Mouse (Mus musculus) liver, embryonic 14.5 days (tissue): ENCODE measurements around the gene Fam184b. TPM values are rescaled to one million over a fixed set of nuclear protein-coding genes. Genes with fewer than 3 reads are reported as not detected.

Source experiments
- ATAC-seq: fragments of 200-750 bp; cut with Nextera tagmentation; 2 replicates; pipeline ENCODE4 v1.8.0; 2017; ENCODE audit warnings: moderate number of reproducible peaks, mild to moderate bottlenecking, moderate library complexity; ENCODE audit not compliant: insufficient read depth
- DNase-seq, 3 experiments: peaks; one replicate each; pipeline ENCODE4 v3.0.0-alpha.2; 2012 to 2013; ENCODE audit warnings: low read depth in 3 of 3, low spot score in 3 of 3
- H3K27ac ChIP-seq: fragments of 300-500 bp; sonication (generic); 2 replicates; pipeline ENCODE4 v1.5.1; 2014; ENCODE audit warnings: moderate library complexity, mild to moderate bottlenecking, control low read depth, inconsistent platforms
- H3K27me3 ChIP-seq: fragments of 300-500 bp; sonication (generic); 2 replicates; pipeline ENCODE4 v1.6.1; 2014; ENCODE audit warnings: mild to moderate bottlenecking, low read length, moderate library complexity; ENCODE audit not compliant: control insufficient read depth, insufficient read depth
- H3K36me3 ChIP-seq: fragments of 300-500 bp; sonication (generic); replicated peaks from 2 replicates; pipeline ENCODE4 v1.6.1; 2014; ENCODE audit warnings: low read depth; ENCODE audit not compliant: control insufficient read depth, insufficient read depth
- H3K4me1 ChIP-seq, 2 experiments: fragments of 200-500 bp in 1 of 2; fragments of 300-500 bp in 1 of 2; sonication (generic) in 1 of 2; replicated peaks; 2 replicates each; pipeline ENCODE4 v1.6.1; 2012 to 2014; ENCODE audit warnings: antibody characterized with exemption in 1 of 2, inconsistent platforms in 1 of 2, low read length in 1 of 2; ENCODE audit not compliant: control insufficient read depth in 2 of 2, insufficient read depth in 2 of 2
- H3K4me2 ChIP-seq: fragments of 300-500 bp; sonication (generic); 2 replicates; pipeline ENCODE4 v1.6.1; 2014; ENCODE audit warnings: low read depth, mild to moderate bottlenecking, control low read depth, moderate library complexity
- H3K4me3 ChIP-seq, 2 experiments: fragments of 200-500 bp in 1 of 2; fragments of 300-500 bp in 1 of 2; sonication (generic) in 1 of 2; 2 replicates each; pipeline ENCODE4 v1.5.1; 2012 to 2014; ENCODE audit warnings: low read depth in 2 of 2, low read length in 2 of 2, mild to moderate bottlenecking in 2 of 2, control low read depth in 1 of 2, inconsistent platforms in 1 of 2, moderate library complexity in 1 of 2; ENCODE audit not compliant: insufficient read depth in 1 of 2
- H3K9ac ChIP-seq: fragments of 300-500 bp; sonication (generic); replicated peaks from 2 replicates; pipeline ENCODE4 v1.6.1; 2014; ENCODE audit warnings: mild to moderate bottlenecking, control low read depth, moderate library complexity
- H3K9me3 ChIP-seq: fragments of 300-500 bp; sonication (generic); 2 replicates; pipeline ENCODE4 v1.6.1; 2016; ENCODE audit warnings: low read length, mixed read lengths; ENCODE audit not compliant: control insufficient read depth
- CTCF ChIP-seq: IDR thresholded peaks from 2 replicates; pipeline ENCODE4 v1.5.1; 2016; ENCODE audit warnings: antibody characterized with exemption, low read depth, control low read depth
- EP300 ChIP-seq: IDR thresholded peaks from 2 replicates; pipeline ENCODE4 v1.6.1; 2016; ENCODE audit warnings: antibody characterized with exemption, low read depth
- WGBS: fragments of 180-500 bp; shearing (Covaris S2); extraction: QIAGEN DNeasy Blood & Tissue Kit; methylation state at CpG from one replicate; pipeline ENCODE4 v1.1.7; 2014; ENCODE audit not compliant: insufficient replicate concordance; 5-methylcytosine and 5-hydroxymethylcytosine counted together
- polyA plus RNA-seq, 2 experiments: library from polyadenylated mRNA; depleted of rRNA in 1 of 2; stranded (reverse) in 1 of 2; unstranded in 1 of 2; fragments of >200 nt; fragmentation: Nextera tagmentation in 1 of 2; extraction: Ambion mirVana in 1 of 2; gene quantifications; 2 replicates each; pipeline versions ENCODE4 v1.2.1 to v1.2.3; 2012 to 2014

Gene Fam184b
- polyA plus RNA-seq, 2 experiments: 0.04 to 0.09 TPM

DNA sequence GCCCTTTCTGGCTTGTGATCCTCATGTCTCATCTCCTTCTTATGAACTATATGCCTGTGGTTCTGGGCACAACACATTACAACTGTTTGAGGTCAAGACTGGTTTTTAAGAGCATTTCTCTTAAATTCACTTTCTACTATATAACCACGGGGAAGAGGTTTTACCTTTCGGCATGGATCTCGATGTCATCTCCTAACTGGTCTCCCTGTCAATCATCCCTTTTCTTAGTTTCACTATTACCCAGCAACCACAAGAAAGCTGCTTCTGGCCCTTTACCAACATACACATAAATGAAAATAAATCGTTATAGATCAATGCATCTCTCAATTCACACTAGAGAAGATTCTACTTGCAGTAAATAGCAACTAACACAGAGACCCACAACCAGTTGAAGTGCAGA is 104.2 kb downstream of the Fam184b start:
- WGBS: 49% methylated on average over 4 of the region's 4 CpGs
- ATAC-seq: no peak

DNA sequence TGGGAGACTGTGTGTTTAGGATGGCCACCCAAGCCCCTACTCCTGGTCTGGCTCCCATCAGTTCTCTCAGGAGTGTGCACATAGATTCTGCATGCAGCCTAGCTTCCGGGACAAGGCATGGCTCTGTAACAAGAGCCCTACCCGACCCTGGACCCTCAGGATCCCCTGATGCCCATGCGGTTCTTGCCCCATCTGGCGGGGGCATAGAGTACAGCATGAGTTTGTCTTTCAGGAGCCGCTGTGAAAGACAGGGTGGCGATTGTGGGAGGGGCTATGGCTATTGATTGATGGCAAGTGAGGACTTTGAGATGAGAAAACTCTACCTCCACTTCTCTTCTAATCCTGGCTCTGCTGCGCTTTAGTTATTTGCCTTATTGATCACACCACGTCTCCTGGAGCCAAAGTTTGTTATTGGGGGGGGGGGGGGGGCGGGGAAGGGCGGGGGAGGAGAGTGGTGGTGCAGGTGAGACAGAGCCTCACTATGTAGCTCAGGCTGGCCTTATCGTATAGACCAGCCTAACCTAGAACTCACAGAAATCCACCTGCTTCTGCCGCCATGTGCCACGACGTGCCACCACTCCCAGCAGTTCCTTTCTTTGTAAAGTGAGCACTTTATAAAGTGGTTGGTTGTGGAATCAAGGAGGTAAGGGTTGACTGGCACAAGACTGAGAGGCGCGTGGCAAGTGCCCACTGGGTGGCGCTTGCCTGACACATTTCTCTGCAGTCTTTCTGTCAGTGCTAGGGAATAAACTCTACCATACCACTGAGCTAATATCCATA is 104.9 kb downstream of the Fam184b start:
- Histone ChIP-seq H3K36me3 (no peaks in the 10 kb centered on the region), H3K27me3 (no peaks in the 10 kb centered on the region), H3K9ac (no peak overlapping the region), H3K4me1 (no peaks in the 10 kb centered on the region), H3K4me3 (no peak overlapping the region), H3K27ac (no peak overlapping the region), H3K9me3 (no peaks in the 10 kb centered on the region), H3K4me2 (peak overlapping the region; percentile 40)
- DNase-seq (peak; percentile 38 to 42 (median 42)), ATAC-seq (peak; percentile 77)
- 5% methylated on average over 16 of the region's 17 CpGs for WGBS
- TF ChIP-seq EP300 (no peak), CTCF (peak; percentile 73)

More for the DNA sequence above, 104.2 kb downstream of the Fam184b start:
- Histone ChIP-seq H3K36me3 (no peaks in the 10 kb centered on the region), H3K9ac (no peak overlapping the region), H3K4me3 (no peak overlapping the region), H3K9me3 (no peaks in the 10 kb centered on the region), H3K4me2 (no peak overlapping the region), H3K27me3 (no peaks in the 10 kb centered on the region), H3K27ac (no peak overlapping the region), H3K4me1 (no peaks in the 10 kb centered on the region)
- no peak for DNase-seq
- TF ChIP-seq CTCF: no peak
- no peak for TF ChIP-seq EP300

DNA sequence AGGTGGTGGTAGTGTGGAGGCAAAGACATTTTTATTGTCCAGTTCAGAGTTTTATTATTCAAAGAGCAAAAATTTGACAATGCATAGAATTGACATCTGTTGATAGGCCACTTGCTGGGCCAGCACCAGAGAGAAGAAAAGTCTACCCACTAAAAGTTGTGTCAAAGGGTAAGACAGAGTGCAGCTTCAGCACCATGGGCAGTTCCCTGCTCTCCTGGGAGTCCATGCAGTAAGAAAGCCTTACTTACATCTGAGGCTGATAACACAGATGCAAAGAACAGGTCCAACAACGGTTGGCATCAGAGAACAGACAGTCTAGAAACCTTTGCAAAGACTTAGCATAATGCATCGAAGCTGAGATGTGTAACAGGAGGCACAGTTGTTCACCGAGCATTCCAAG is 109.7 kb downstream of the Fam184b start:
- DNase-seq: peak in 2 of 3 experiments; percentile 9 to 22
- H3K4me1 ChIP-seq: no peaks in the 10 kb centered on the region
- ATAC-seq: no peak

DNA sequence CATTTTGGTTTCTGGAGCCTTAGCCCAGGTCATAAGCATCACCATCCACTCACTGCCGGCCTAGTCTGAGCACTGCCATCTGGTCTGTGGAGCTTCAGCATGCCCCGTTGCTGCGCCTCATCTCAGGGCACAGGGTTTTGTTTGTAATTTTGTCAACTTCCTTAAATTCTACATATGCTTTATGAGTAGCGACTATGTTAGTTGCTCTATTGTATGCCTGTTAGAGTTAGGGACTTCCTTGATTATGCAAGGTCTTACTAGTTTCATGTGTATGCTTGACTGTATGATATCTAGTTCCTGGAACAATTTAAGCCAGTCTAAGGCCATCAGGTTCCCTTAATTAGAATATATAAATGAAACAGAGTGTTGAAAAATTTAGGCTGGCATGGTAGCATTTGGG is 113.1 kb downstream of the Fam184b start:
- H3K9me3 ChIP-seq: no peaks in the 10 kb centered on the region
- H3K27me3 ChIP-seq: no peaks in the 10 kb centered on the region
- peaks cover 4 to 5% of the 10 kb centered on the region in 2 experiments; a peak in 3 of 4 replicates for H3K4me1 ChIP-seq
- H3K36me3 ChIP-seq: peaks cover 24% of the 10 kb centered on the region
- H3K9ac ChIP-seq: no peak overlapping the region
- H3K4me2 ChIP-seq: no peak overlapping the region
- no peak for TF ChIP-seq CTCF
- TF ChIP-seq EP300: no peak
- DNase-seq (no peak), ATAC-seq (no peak)
- H3K4me3 ChIP-seq: no peak overlapping the region
- H3K27ac ChIP-seq: no peak overlapping the region
- WGBS: 75% methylated on average over 4 of the region's 4 CpGs

More for the DNA sequence above, 109.7 kb downstream of the Fam184b start:
- Histone ChIP-seq H3K4me3 (no peak overlapping the region), H3K27me3 (no peaks in the 10 kb centered on the region), H3K36me3 (peaks cover 24% of the 10 kb centered on the region), H3K9ac (no peak overlapping the region), H3K9me3 (no peaks in the 10 kb centered on the region), H3K27ac (no peak overlapping the region), H3K4me2 (no peak overlapping the region)
- TF ChIP-seq EP300 (no peak), CTCF (no peak)
- 68% methylated on average over 3 of the region's 3 CpGs for WGBS

DNA sequence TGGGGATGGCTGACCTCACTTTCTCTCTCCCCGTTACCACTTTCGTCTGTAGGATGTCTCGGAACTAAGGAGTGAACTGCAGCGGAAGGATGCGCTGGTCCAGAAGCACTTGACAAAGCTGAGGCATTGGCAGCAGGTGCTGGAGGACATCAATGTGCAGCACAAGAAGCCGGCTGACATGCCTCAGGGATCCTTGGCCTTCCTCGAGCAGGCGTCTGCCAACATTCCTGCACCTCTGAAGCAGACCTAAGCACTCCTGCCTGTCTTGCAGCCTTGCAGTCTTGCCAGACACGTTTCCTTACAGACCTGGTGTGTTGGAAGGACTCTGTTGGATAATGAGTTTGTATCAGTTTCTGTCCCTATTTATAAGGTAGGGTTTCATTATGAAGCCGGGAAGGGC is 114.3 kb downstream of the Fam184b start:
- Histone ChIP-seq H3K4me2 (no peak overlapping the region), H3K9me3 (no peaks in the 10 kb centered on the region), H3K36me3 (peaks cover 24% of the 10 kb centered on the region), H3K27ac (no peak overlapping the region), H3K4me3 (no peak overlapping the region), H3K9ac (no peak overlapping the region), H3K4me1 (peaks cover 5 to 6% of the 10 kb centered on the region in 2 experiments), H3K27me3 (no peaks in the 10 kb centered on the region)
- TF ChIP-seq EP300: no peak
- TF ChIP-seq CTCF: no peak
- WGBS: 85% methylated on average over 10 of the region's 10 CpGs
- DNase-seq (no peak), ATAC-seq (no peak)
